Mouse (Mus musculus) CH12.LX (cell line): Measurements from ENCODE around the gene Elovl2. TPM values are rescaled to one million over a fixed set of nuclear protein-coding genes. Genes with fewer than 3 reads are reported as not detected.

Experiments
- DNase-seq: peaks from one replicate; pipeline ENCODE4 v3.0.0-alpha.2; 2013; ENCODE audit errors: extremely low read depth
- H3K27ac ChIP-seq: 2 replicates; pipeline ENCODE4 v1.5.1; 2012; ENCODE audit warnings: low read depth, mild to moderate bottlenecking, control low read depth, moderate library complexity; ENCODE audit not compliant: insufficient read depth
- H3K27me3 ChIP-seq: replicated peaks from 2 replicates; pipeline ENCODE3; 2012; ENCODE audit warnings: inconsistent platforms
- H3K36me3 ChIP-seq, 2 experiments: replicated peaks in 1 of 2; 2 replicates each; pipeline versions ENCODE3 to v1.6.1; 2012; ENCODE audit warnings: inconsistent platforms in 1 of 2, low read length in 1 of 2, mild to moderate bottlenecking in 1 of 2, mixed read lengths in 1 of 2, moderate library complexity in 1 of 2; ENCODE audit not compliant: control insufficient read depth in 1 of 2, insufficient read depth in 1 of 2
- H3K4me1 ChIP-seq, 2 experiments: 2 replicates each; pipeline ENCODE4 v1.6.1; 2012; ENCODE audit warnings: inconsistent platforms in 1 of 2, moderate library complexity in 1 of 2; ENCODE audit not compliant: insufficient read depth in 2 of 2, control insufficient read depth in 1 of 2
- H3K4me2 ChIP-seq: 2 replicates; pipeline ENCODE4 v1.6.1; 2012; ENCODE audit warnings: low read depth, mild to moderate bottlenecking, control low read depth; ENCODE audit not compliant: poor library complexity, insufficient read depth, severe bottlenecking
- H3K4me3 ChIP-seq, 3 experiments: fragments of 150-350 bp in 1 of 3; sonication (generic) in 1 of 3; replicated peaks in 1 of 3; 2 replicates each; pipeline versions ENCODE3 to v1.5.1; 2011 to 2012; ENCODE audit warnings: low read depth in 2 of 3, low read length in 2 of 3, mild to moderate bottlenecking in 2 of 3, moderate library complexity in 2 of 3, control low read depth in 1 of 3, improper control_type of control experiment in 1 of 3, inconsistent platforms in 1 of 3, mixed read lengths in 1 of 3; ENCODE audit not compliant: poor library complexity in 1 of 3
- H3K79me2 ChIP-seq: replicated peaks from 2 replicates; pipeline ENCODE4 v1.6.1; 2012; ENCODE audit warnings: mild to moderate bottlenecking, moderate library complexity; ENCODE audit not compliant: control insufficient read depth, poor library complexity, insufficient read depth, severe bottlenecking; ENCODE audit errors: extremely low read depth
- H3K9ac ChIP-seq: 2 replicates; pipeline ENCODE4 v1.6.1; 2012; ENCODE audit warnings: low read depth, mild to moderate bottlenecking, control low read depth, moderate library complexity; ENCODE audit not compliant: insufficient read depth
- H3K9me3 ChIP-seq: replicated peaks from 2 replicates; pipeline ENCODE3; 2012; ENCODE audit warnings: low read length, inconsistent platforms, mixed read lengths
- BHLHE40 ChIP-seq: IDR thresholded peaks from 2 replicates; pipeline ENCODE4 v1.6.1; 2011; ENCODE audit warnings: mild to moderate bottlenecking, low read depth, low read length, improper control_type of control experiment
- CTCF ChIP-seq, 2 experiments: IDR thresholded peaks in 1 of 2; conservative IDR thresholded peaks in 1 of 2; 2 replicates each; pipeline ENCODE4 v1.5.1; 2011 to 2012; ENCODE audit warnings: low read depth in 2 of 2, low read length in 2 of 2, improper control_type of control experiment in 1 of 2, inconsistent platforms in 1 of 2, mild to moderate bottlenecking in 1 of 2, moderate library complexity in 1 of 2
- E2F4 ChIP-seq: IDR thresholded peaks from 2 replicates; pipeline ENCODE4 v1.6.1; 2011; ENCODE audit warnings: low read depth, low read length, improper control_type of control experiment; ENCODE audit not compliant: insufficient replicate concordance
- ELF1 ChIP-seq: IDR thresholded peaks from 2 replicates; pipeline ENCODE4 v1.6.1; 2014; ENCODE audit warnings: low read depth, mild to moderate bottlenecking, inconsistent platforms, low read length, improper control_type of control experiment
- ETS1 ChIP-seq: conservative IDR thresholded peaks from 2 replicates; pipeline ENCODE4 v1.6.1; 2012; ENCODE audit warnings: low read depth, mild to moderate bottlenecking, inconsistent platforms, low read length, improper control_type of control experiment, moderate library complexity
- GABPA ChIP-seq: IDR thresholded peaks from 2 replicates; pipeline ENCODE4 v1.6.1; 2012; ENCODE audit warnings: low read depth, low read length, improper control_type of control experiment, inconsistent platforms; ENCODE audit not compliant: insufficient replicate concordance
- HCFC1 ChIP-seq: IDR thresholded peaks from 2 replicates; pipeline ENCODE4 v1.6.1; 2012; ENCODE audit warnings: low read depth, mild to moderate bottlenecking, inconsistent platforms, low read length, improper control_type of control experiment
- IRF4 ChIP-seq: IDR thresholded peaks from 2 replicates; pipeline ENCODE4 v1.6.1; 2014; ENCODE audit warnings: low read depth, mild to moderate bottlenecking, inconsistent platforms, low read length, improper control_type of control experiment
- JUN ChIP-seq: IDR thresholded peaks from 2 replicates; pipeline ENCODE4 v1.6.1; 2011; ENCODE audit warnings: low read depth, mild to moderate bottlenecking, low read length, improper control_type of control experiment, moderate library complexity; ENCODE audit not compliant: insufficient read depth
- KAT2A ChIP-seq: IDR thresholded peaks from 2 replicates; pipeline ENCODE4 v1.6.1; 2012; ENCODE audit warnings: low read length, improper control_type of control experiment, inconsistent platforms; ENCODE audit not compliant: insufficient replicate concordance
- MAFK ChIP-seq: IDR thresholded peaks from 2 replicates; pipeline ENCODE4 v1.6.1; 2011; ENCODE audit warnings: low read length, improper control_type of control experiment; ENCODE audit not compliant: insufficient replicate concordance
- MAX ChIP-seq: IDR thresholded peaks from 2 replicates; pipeline ENCODE4 v1.6.1; 2011; ENCODE audit warnings: low read length, improper control_type of control experiment
- MYC ChIP-seq: IDR thresholded peaks from 2 replicates; pipeline ENCODE4 v1.6.1; 2011; ENCODE audit warnings: low read depth, mild to moderate bottlenecking, improper control_type of control experiment, low read length
- PAX5 ChIP-seq: IDR thresholded peaks from 2 replicates; pipeline ENCODE4 v1.6.1; 2012; ENCODE audit warnings: low read length, inconsistent platforms, mixed read lengths
- POLR2A ChIP-seq: IDR thresholded peaks from 2 replicates; pipeline ENCODE4 v1.6.1; 2011; ENCODE audit warnings: low read depth, mild to moderate bottlenecking, improper control_type of control experiment, low read length
- POLR2AphosphoS2 ChIP-seq: IDR thresholded peaks from 2 replicates; pipeline ENCODE4 v1.6.1; 2011; ENCODE audit warnings: low read depth, low read length, improper control_type of control experiment
- RAD21 ChIP-seq: IDR thresholded peaks from 2 replicates; pipeline ENCODE4 v1.6.1; 2011; ENCODE audit warnings: low read depth, mild to moderate bottlenecking, low read length, improper control_type of control experiment, moderate library complexity
- RCOR1 ChIP-seq: conservative IDR thresholded peaks from 2 replicates; pipeline ENCODE4 v1.6.1; 2012; ENCODE audit warnings: low read depth, mild to moderate bottlenecking, inconsistent platforms, low read length, improper control_type of control experiment
- SIN3A ChIP-seq: IDR thresholded peaks from 2 replicates; pipeline ENCODE4 v1.6.1; 2012; ENCODE audit warnings: low read length, improper control_type of control experiment, inconsistent platforms
- TBP ChIP-seq: conservative IDR thresholded peaks from 2 replicates; pipeline ENCODE4 v1.6.1; 2011; ENCODE audit warnings: low read depth, low read length, improper control_type of control experiment
- UBTF ChIP-seq: IDR thresholded peaks from 2 replicates; pipeline ENCODE4 v1.6.1; 2012; ENCODE audit warnings: low read depth, mild to moderate bottlenecking, inconsistent platforms, low read length, improper control_type of control experiment, moderate library complexity
- ZC3H11A ChIP-seq: IDR thresholded peaks from 2 replicates; pipeline ENCODE4 v1.6.1; 2012; ENCODE audit warnings: low read depth, mild to moderate bottlenecking, inconsistent platforms, low read length, improper control_type of control experiment
- dilution Hi-C: fragments of 300-500 bp; cut with MboI; formaldehyde crosslinking; loops from 2 replicates; pipeline ENCODE4 v1.14.3; 2020; ENCODE audit warnings: low sequenced_read_pairs; ENCODE audit not compliant: extremely low pct_unique_long_range_greater_than_20kb, extremely low pct_ligation_motif_present
- in situ Hi-C: fragments of 300-500 bp; cut with MboI; formaldehyde crosslinking; loops from 3 replicates; pipeline ENCODE4 v1.14.3; 2019; ENCODE audit warnings: low sequenced_read_pairs, low pct_ligation_motif_present, low pct_unique_long_range_greater_than_20kb, mixed read lengths
- polyA plus RNA-seq: library from polyadenylated mRNA; unstranded; fragments of >175 nt; gene quantifications from 2 replicates; pipeline ENCODE4 v1.2.1, GENCODE M21; 2012; ENCODE audit warnings: low read depth; ENCODE audit not compliant: insufficient read length
- total RNA-seq, 2 experiments: library from RNA; depleted of rRNA; stranded (reverse); fragments of 300-350 nt in 1 of 2; fragments of >200 nt in 1 of 2; gene quantifications; 2 replicates each; pipeline ENCODE4 v1.2.3; 2012 to 2014

Gene Elovl2
- total and polyA plus RNA-seq, 3 experiments, result not detected

DNA sequence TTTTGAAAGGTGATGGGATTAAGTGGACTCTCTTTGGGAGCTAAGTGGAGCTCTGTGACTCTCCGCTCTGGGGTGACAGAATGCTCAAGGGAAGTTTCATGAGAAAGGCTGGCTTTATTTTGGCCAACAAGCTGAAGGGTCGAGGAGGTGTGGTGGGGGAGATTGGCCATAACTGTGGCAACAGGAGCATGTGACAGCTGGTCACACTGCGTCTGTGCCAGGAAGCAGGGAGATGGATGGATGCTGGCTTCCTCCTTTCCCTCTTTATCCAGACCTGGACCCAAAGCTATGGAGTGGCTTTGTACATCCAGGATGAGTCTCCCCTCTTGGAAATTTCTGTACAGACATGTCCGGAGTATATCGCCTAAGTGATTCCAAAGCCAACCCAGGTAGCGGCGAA lies 13.0 kb upstream of the Elovl2 start:
- H3K36me3 ChIP-seq, result no peaks in the 10 kb centered on the region
- H3K9me3 ChIP-seq, result no peaks in the 10 kb centered on the region
- no peak overlapping the region for H3K4me2 ChIP-seq
- dilution Hi-C loops, result no loop called here
- no peak for TF ChIP-seq TBP
- TF ChIP-seq GABPA, result no peak
- TF ChIP-seq BHLHE40, result no peak
- TF ChIP-seq POLR2AphosphoS2, result no peak
- TF ChIP-seq SIN3A, result no peak
- TF ChIP-seq RCOR1, result no peak
- no peak for TF ChIP-seq RAD21
- no peaks in the 10 kb centered on the region for H3K79me2 ChIP-seq
- in situ Hi-C loops, result loop anchor here (10.0 to 25.0 kb wide), 3 partner anchors 148 to 388 kb away; partner anchors contain the start of genes Pak1ip1 and Tmem14c
- no peak overlapping the region for H3K4me3 ChIP-seq
- no peak for DNase-seq
- H3K27ac ChIP-seq, result no peak overlapping the region
- H3K4me1 ChIP-seq, result peaks cover 2 to 4% of the 10 kb centered on the region in 2 experiments; a peak in 2 of 4 replicates
- H3K9ac ChIP-seq, result no peak overlapping the region
- no peaks in the 10 kb centered on the region for H3K27me3 ChIP-seq

DNA sequence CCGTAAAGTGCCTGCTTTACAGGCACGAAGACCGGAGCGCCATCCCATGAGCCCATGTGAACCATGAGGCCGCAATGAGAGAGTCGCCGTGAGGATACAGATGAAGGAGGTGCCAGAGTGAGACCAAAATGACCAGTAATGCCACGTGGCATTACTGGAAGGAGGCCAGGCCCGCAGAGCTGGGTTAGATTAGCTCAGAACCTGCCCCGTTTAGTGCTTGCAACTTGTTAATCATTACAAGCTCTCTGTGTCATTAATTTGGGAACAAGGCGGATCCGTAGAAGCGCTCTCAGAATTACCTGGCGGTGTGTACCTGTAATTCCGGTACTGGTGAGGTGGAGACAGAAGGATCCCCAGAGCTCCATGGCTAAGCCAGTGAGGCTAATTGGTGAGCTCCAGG lies 12.0 kb upstream of the Elovl2 start:
- Histone ChIP-seq H3K4me3 (no peak overlapping the region), H3K4me1 (peaks cover 2 to 4% of the 10 kb centered on the region in 2 experiments; a peak in 2 of 4 replicates), H3K4me2 (no peak overlapping the region), H3K9ac (no peak overlapping the region), H3K36me3 (no peaks in the 10 kb centered on the region)
- dilution Hi-C loops (no loop called here), in situ Hi-C loops (loop anchor here (10.0 to 25.0 kb wide), 3 partner anchors 147 to 387 kb away; partner anchors contain the start of genes Pak1ip1 and Tmem14c)
- no peak for TF ChIP-seq TBP
- TF ChIP-seq E2F4, result no peak
- TF ChIP-seq MAFK, result no peak
- TF ChIP-seq HCFC1, result no peak
- TF ChIP-seq KAT2A, result no peak
- TF ChIP-seq MAX, result no peak
- TF ChIP-seq GABPA, result no peak
- TF ChIP-seq RAD21, result no peak
- no peak for TF ChIP-seq ETS1
- TF ChIP-seq JUN, result no peak
- no peak for TF ChIP-seq PAX5
- TF ChIP-seq IRF4, result no peak
- no peak for TF ChIP-seq ELF1
- TF ChIP-seq BHLHE40, result no peak
- no peak for TF ChIP-seq MYC
- no peak for TF ChIP-seq POLR2A
- TF ChIP-seq ZC3H11A, result no peak
- no peak for TF ChIP-seq SIN3A
- no peak for TF ChIP-seq CTCF (conservative IDR thresholded peaks at IDR 0.05 in 1 of 2, IDR thresholded peaks at IDR 0.05 in 1 of 2; ENCODE audit: low read depth in 2 of 2, low read length in 2 of 2)
- TF ChIP-seq UBTF, result no peak
- TF ChIP-seq, all 38 proteins: peak for 0
- Histone ChIP-seq H3K79me2 (no peaks in the 10 kb centered on the region), H3K27me3 (no peaks in the 10 kb centered on the region), H3K9me3 (no peaks in the 10 kb centered on the region), H3K27ac (no peak overlapping the region)
- no peak for DNase-seq
